Mouse (Mus musculus) midbrain, embryonic 12.5 days (tissue): ENCODE results near the gene Faim. TPM values are rescaled to one million over a fixed set of nuclear protein-coding genes. Genes with fewer than 3 reads are reported as not detected.
A peak's percentile ranks its signal among the peaks of the same experiment; 100 is the strongest.

Experiments used
- ATAC-seq: fragments of 200-750 bp; cut with Nextera tagmentation; 2 replicates; pipeline ENCODE4 v1.8.0; 2017; ENCODE audit warnings: low read depth, moderate TSS enrichment, moderate library complexity; ENCODE audit not compliant: low FRiP score
- H3K27ac ChIP-seq: fragments of 300-500 bp; sonication (generic); replicated peaks from 2 replicates; pipeline ENCODE4 v1.5.1; 2016; ENCODE audit warnings: mild to moderate bottlenecking
- H3K27me3 ChIP-seq: fragments of 300-500 bp; sonication (generic); 2 replicates; pipeline ENCODE4 v1.6.1; 2016; ENCODE audit warnings: mild to moderate bottlenecking
- H3K36me3 ChIP-seq: fragments of 300-500 bp; sonication (generic); 2 replicates; pipeline ENCODE4 v1.6.1; 2016
- H3K4me1 ChIP-seq: fragments of 300-500 bp; sonication (generic); 2 replicates; pipeline ENCODE4 v1.6.1; 2016
- H3K4me2 ChIP-seq: fragments of 300-500 bp; sonication (generic); replicated peaks from 2 replicates; pipeline ENCODE4 v1.6.1; 2016; ENCODE audit warnings: mild to moderate bottlenecking, moderate library complexity
- H3K4me3 ChIP-seq: fragments of 300-500 bp; sonication (generic); 2 replicates; pipeline ENCODE4 v1.5.1; 2016; ENCODE audit warnings: mild to moderate bottlenecking
- H3K9ac ChIP-seq: fragments of 300-500 bp; sonication (generic); replicated peaks from 2 replicates; pipeline ENCODE4 v1.6.1; 2016; ENCODE audit warnings: mild to moderate bottlenecking, moderate library complexity
- H3K9me3 ChIP-seq: fragments of 300-500 bp; sonication (generic); 2 replicates; pipeline ENCODE4 v1.6.1; 2016; ENCODE audit warnings: mild to moderate bottlenecking
- WGBS: fragments of 180-500 bp; shearing (Covaris S2); methylation state at CpG from one replicate; pipeline ENCODE4 v1.1.7; 2016; 5-methylcytosine and 5-hydroxymethylcytosine counted together
- polyA plus RNA-seq: library from polyadenylated mRNA; unstranded; fragments of >200 nt; fragmentation: Nextera tagmentation; extraction: Ambion mirVana; gene quantifications from 2 replicates; pipeline ENCODE4 v1.2.1, GENCODE M21; 2016

Gene Faim
- polyA plus RNA-seq: 84.9 and 88.0 TPM in 2 replicates

GRCm38 (mm10) chr9:98985800-98986475, at the start of gene Faim:
Gene Faim (plus strand): TSS chr9:98986373.
- Histone ChIP-seq H3K4me2 (peak within 1 kb of the TSS; percentile 92), H3K36me3 (no peaks in the 10 kb centered on the region), H3K4me3 (peak within 1 kb of the TSS; percentile 87), H3K27ac (peak within 1 kb of the TSS; percentile 82), H3K4me1 (peaks cover 7% of the 10 kb centered on the region), H3K9ac (peak within 1 kb of the TSS; percentile 77), H3K9me3 (no peaks in the 10 kb centered on the region), H3K27me3 (peaks cover 11% of the 10 kb centered on the region)
- 1% methylated on average over 39 of the region's 45 CpGs for WGBS
- ATAC-seq: peak; percentile 99

DNA sequence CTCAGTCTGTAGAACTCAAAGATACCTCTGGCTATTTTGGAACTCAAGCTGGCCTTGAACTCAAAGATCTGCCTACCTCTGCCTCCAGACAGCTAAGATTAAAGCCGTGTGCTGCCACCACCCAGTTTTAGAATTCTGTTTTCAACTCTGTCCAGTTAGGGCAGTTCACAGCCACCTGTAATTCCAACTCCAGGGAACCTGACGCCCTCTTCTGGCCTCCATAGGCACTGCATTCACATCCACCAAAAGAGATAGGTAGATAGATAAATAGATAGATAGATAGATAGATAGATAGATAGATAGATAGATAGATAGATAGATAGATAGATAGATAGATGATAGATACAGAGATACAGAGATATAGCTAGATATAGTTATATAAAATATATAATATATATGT, 46.9 kb upstream of the Faim start:
- H3K27ac ChIP-seq: no peak overlapping the region
- WGBS: 17% methylated on average over 2 of the region's 2 CpGs
- H3K4me2 ChIP-seq: no peak overlapping the region
- H3K27me3 ChIP-seq: peaks cover 53% of the 10 kb centered on the region
- H3K9me3 ChIP-seq: no peaks in the 10 kb centered on the region
- ATAC-seq: no peak
- no peaks in the 10 kb centered on the region for H3K36me3 ChIP-seq
- H3K4me1 ChIP-seq: no peaks in the 10 kb centered on the region
- no peak overlapping the region for H3K4me3 ChIP-seq
- H3K9ac ChIP-seq: no peak overlapping the region

- WGBS: under 1% methylated on average over 39 of the region's 40 CpGs
- Histone ChIP-seq H3K4me3 (peak overlapping the region; percentile 27), H3K36me3 (no peaks in the 10 kb centered on the region), H3K4me2 (peak overlapping the region; percentile 45), H3K4me1 (peaks cover 37% of the 10 kb centered on the region), H3K9ac (peak overlapping the region; percentile 29; the same call in 1 of the 2 replicates), H3K27me3 (peaks cover 85% of the 10 kb centered on the region), H3K9me3 (no peaks in the 10 kb centered on the region), H3K27ac (no peak overlapping the region)
- no peak for ATAC-seq
Measured at GRCm38 (mm10) chr9:98952171-98953050, 33.8 kb upstream of the Faim start.

DNA sequence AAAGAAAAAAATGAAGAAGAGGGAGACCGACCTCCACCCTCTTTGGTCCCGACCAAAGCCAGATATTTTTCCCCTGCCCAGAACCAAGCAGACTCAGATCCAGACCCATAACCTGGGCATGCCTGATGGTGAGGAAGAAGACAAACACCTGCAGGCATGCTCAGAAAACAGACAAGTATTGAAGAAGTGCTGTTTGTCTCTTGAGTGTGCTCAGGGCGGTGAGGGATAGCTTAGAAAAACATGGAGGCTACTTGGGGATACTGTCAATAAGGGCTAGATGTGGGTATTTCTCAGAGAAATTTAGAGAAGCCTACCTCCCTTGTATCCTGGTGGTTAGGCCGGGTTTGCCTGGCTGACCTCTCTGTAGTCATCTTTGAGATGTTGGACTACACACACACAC, 32.9 kb upstream of the Faim start:
- H3K4me1 ChIP-seq: peaks cover 37% of the 10 kb centered on the region
- WGBS: under 1% methylated on average over 4 of the region's 4 CpGs
- no peak overlapping the region for H3K9ac ChIP-seq
- ATAC-seq: no peak
- no peak overlapping the region for H3K27ac ChIP-seq
- H3K9me3 ChIP-seq: no peaks in the 10 kb centered on the region
- H3K27me3 ChIP-seq: peaks cover 87% of the 10 kb centered on the region
- H3K36me3 ChIP-seq: no peaks in the 10 kb centered on the region
- H3K4me3 ChIP-seq: no peak overlapping the region
- no peak overlapping the region for H3K4me2 ChIP-seq

GRCm38 (mm10) chr9:98953830-98954229, 32.3 kb upstream of the Faim start:
- WGBS: 3% methylated on average over 9 of the region's 9 CpGs

GRCm38 (mm10) chr9:98954391-98955102, 31.6 kb upstream of the Faim start:
- peaks cover 89% of the 10 kb centered on the region for H3K27me3 ChIP-seq
- H3K27ac ChIP-seq: 0 out of 2 replicates have a peak overlapping the region, but pooled peaks have one; percentile 16
- peaks cover 37% of the 10 kb centered on the region for H3K4me1 ChIP-seq
- H3K4me2 ChIP-seq: peak overlapping the region; percentile 81
- 1% methylated on average over 33 of the region's 33 CpGs for WGBS
- ATAC-seq: no peak
- H3K36me3 ChIP-seq: no peaks in the 10 kb centered on the region
- H3K9me3 ChIP-seq: no peaks in the 10 kb centered on the region
- H3K4me3 ChIP-seq: peak overlapping the region; percentile 48
- no peak overlapping the region for H3K9ac ChIP-seq

More at GRCm38 (mm10) chr9:98953830-98954229, 32.3 kb upstream of the Faim start:
- H3K27me3 ChIP-seq: peaks cover 88% of the 10 kb centered on the region
- H3K9me3 ChIP-seq: no peaks in the 10 kb centered on the region
- H3K36me3 ChIP-seq: no peaks in the 10 kb centered on the region
- no peak overlapping the region for H3K27ac ChIP-seq
- H3K4me3 ChIP-seq: no peak overlapping the region
- H3K4me1 ChIP-seq: peaks cover 37% of the 10 kb centered on the region
- H3K9ac ChIP-seq: no peak overlapping the region
- no peak overlapping the region for H3K4me2 ChIP-seq
- no peak for ATAC-seq

- peak within 1 kb of the TSS; percentile 60 for H3K27ac ChIP-seq
- peak; percentile 63 for ATAC-seq
- H3K36me3 ChIP-seq: no peaks in the 10 kb centered on the region
Measured at GRCm38 (mm10) chr9:98955103-98955715, 31.0 kb upstream of the Faim start, which contains the start of gene Foxl2. Gene Foxl2 (plus strand): TSS chr9:98955288.

GRCm38 (mm10) chr9:98955716-98956224, 30.4 kb upstream of the Faim start:
- 0 out of 2 replicates have a peak, but pooled peaks have one; percentile 2 for ATAC-seq
- under 1% methylated on average over 60 of the region's 60 CpGs for WGBS

More at GRCm38 (mm10) chr9:98955103-98955715, 31.0 kb upstream of the Faim start, which contains the start of gene Foxl2:
- Histone ChIP-seq H3K4me1 (peaks cover 37% of the 10 kb centered on the region), H3K9ac (peak within 1 kb of the TSS; percentile 59), H3K4me2 (peak within 1 kb of the TSS; percentile 81), H3K4me3 (peak within 1 kb of the TSS; percentile 48), H3K27me3 (peaks cover 93% of the 10 kb centered on the region), H3K9me3 (no peaks in the 10 kb centered on the region)
- under 1% methylated on average over 56 of the region's 58 CpGs for WGBS

GRCm38 (mm10) chr9:98956591-98957381, 29.4 kb upstream of the Faim start:
- Histone ChIP-seq H3K9ac (peak overlapping the region; percentile 59), H3K4me2 (peak overlapping the region; percentile 81), H3K9me3 (no peaks in the 10 kb centered on the region), H3K27ac (peak overlapping the region; percentile 60), H3K36me3 (no peaks in the 10 kb centered on the region), H3K4me3 (peak overlapping the region; percentile 48), H3K4me1 (peaks cover 37% of the 10 kb centered on the region), H3K27me3 (peaks cover 93% of the 10 kb centered on the region)
- peak; percentile 44 for ATAC-seq
- under 1% methylated on average over 73 of the region's 80 CpGs for WGBS

More at GRCm38 (mm10) chr9:98955716-98956224, 30.4 kb upstream of the Faim start:
- Histone ChIP-seq H3K36me3 (no peaks in the 10 kb centered on the region), H3K27ac (peak overlapping the region; percentile 60), H3K4me2 (peak overlapping the region; percentile 81), H3K9ac (peak overlapping the region; percentile 59), H3K4me3 (peak overlapping the region; percentile 48), H3K4me1 (peaks cover 37% of the 10 kb centered on the region), H3K9me3 (no peaks in the 10 kb centered on the region), H3K27me3 (peaks cover 93% of the 10 kb centered on the region)

GRCm38 (mm10) chr9:98957751-98958351, 28.3 kb upstream of the Faim start:
- H3K9ac ChIP-seq: no peak overlapping the region
- H3K9me3 ChIP-seq: no peaks in the 10 kb centered on the region
- peak overlapping the region; percentile 48 for H3K4me3 ChIP-seq
- H3K4me1 ChIP-seq: peaks cover 34% of the 10 kb centered on the region
- no peak overlapping the region for H3K4me2 ChIP-seq
- H3K36me3 ChIP-seq: no peaks in the 10 kb centered on the region
- peaks cover 93% of the 10 kb centered on the region for H3K27me3 ChIP-seq
- H3K27ac ChIP-seq: no peak overlapping the region
- no peak for ATAC-seq
- under 1% methylated on average over 23 of the region's 23 CpGs for WGBS
